Mouse (Mus musculus) thymus, postnatal 0 days (tissue): ENCODE data around the gene Sephs1. TPM values are rescaled to one million over a fixed set of nuclear protein-coding genes. Genes with fewer than 3 reads are reported as not detected.
"Not testable (repeated sequence)": the region's sequence is repeated elsewhere in the genome, so short reads cannot be mapped to it uniquely, and the experiment has no call there.

ENCODE experiments used
- DNase-seq: peaks from one replicate; pipeline ENCODE4 v3.0.0-alpha.2; 2015; ENCODE audit warnings: low spot score
- polyA plus RNA-seq: library from polyadenylated mRNA; unstranded; fragments of >200 nt; fragmentation: Nextera tagmentation; extraction: Ambion mirVana; gene quantifications from 2 replicates; pipeline ENCODE4 v1.2.1, GENCODE M21; 2015

The Sephs1 gene
- polyA plus RNA-seq, 1 experiment from 2014 or later, result 56.7 TPM

- DNase-seq, result no peak
Measured at GRCm38 (mm10) chr2:4907120-4907519, 25.8 kb downstream of the Sephs1 start.

GRCm38 (mm10) chr2:4907916-4908315 lies 26.6 kb downstream of the Sephs1 start:
- DNase-seq, result no peak

- DNase-seq, result no peak
Measured at GRCm38 (mm10) chr2:4908771-4909315, 27.5 kb downstream of the Sephs1 start.

- DNase-seq, result no peak
Measured at GRCm38 (mm10) chr2:4909909-4910308, 28.5 kb downstream of the Sephs1 start.

- no peak for DNase-seq
Measured at GRCm38 (mm10) chr2:4910521-4910920, 29.2 kb downstream of the Sephs1 start.

- DNase-seq, result no peak
Measured at GRCm38 (mm10) chr2:4913949-4914348, 32.6 kb downstream of the Sephs1 start.

GRCm38 (mm10) chr2:4916037-4916436 lies 34.7 kb downstream of the Sephs1 start:
- DNase-seq, result no peak

- peak; percentile 68 for DNase-seq
Measured at GRCm38 (mm10) chr2:4917326-4918021, 36.1 kb downstream of the Sephs1 start.

GRCm38 (mm10) chr2:4918860-4919739 lies 37.7 kb downstream of the Sephs1 start, which contains the start of gene Phyh:
Gene Phyh, plus strand, starts transcription at chr2:4919019.
- peak; percentile 64 for DNase-seq

- no peak for DNase-seq
Measured at GRCm38 (mm10) chr2:4921019-4921418, 39.7 kb downstream of the Sephs1 start.

- DNase-seq, result no peak
Measured at GRCm38 (mm10) chr2:4922476-4923164, 41.3 kb downstream of the Sephs1 start.

- no peak for DNase-seq
Measured at GRCm38 (mm10) chr2:4927391-4927790, 46.0 kb downstream of the Sephs1 start.

- DNase-seq, result no peak
Measured at GRCm38 (mm10) chr2:4929230-4929629, 47.9 kb downstream of the Sephs1 start.

- no peak for DNase-seq
Measured at GRCm38 (mm10) chr2:4934516-4934915, 53.2 kb downstream of the Sephs1 start.

GRCm38 (mm10) chr2:4937931-4938330 lies 56.6 kb downstream of the Sephs1 start:
- DNase-seq, result no peak

GRCm38 (mm10) chr2:4940861-4941260 lies 59.5 kb downstream of the Sephs1 start:
- DNase-seq, result no peak

GRCm38 (mm10) chr2:4949691-4950090 lies 68.3 kb downstream of the Sephs1 start:
- not testable (repeated sequence) for DNase-seq

- DNase-seq, result no peak
Measured at GRCm38 (mm10) chr2:4950986-4951385, 69.6 kb downstream of the Sephs1 start.

GRCm38 (mm10) chr2:4954216-4954760 lies 72.9 kb downstream of the Sephs1 start:
- no peak for DNase-seq

- DNase-seq, result no peak
Measured at GRCm38 (mm10) chr2:4958039-4958438, 76.7 kb downstream of the Sephs1 start.
